Mouse (Mus musculus) heart, postnatal 25 days (tissue): ENCODE data around the gene Bpnt1. TPM values are rescaled to one million over a fixed set of nuclear protein-coding genes. Genes with fewer than 3 reads are reported as not detected.

Source experiments
- DNase-seq: peaks from one replicate; pipeline ENCODE4 v3.0.0; 2022; ENCODE audit warnings: low spot score
- intact Hi-C: fragments of 180-260 bp; cut with DNase I; formaldehyde crosslinking; loops from one replicate; pipeline ENCODE4 v1.15.1; 2025
- microRNA-seq: library from miRNA; unstranded; fragments of <30 nt; microRNA quantifications from one replicate; pipeline ENCODE4 v1.2.0, GENCODE M21; 2022
- total RNA-seq, 2 experiments: library from RNA; stranded (reverse); gene quantifications; 2 replicates each; pipeline ENCODE4 v1.2.3; 2021

The Bpnt1 gene
- total RNA-seq, 2 experiments from 2014 or later = 25.5 to 32.6 TPM

- DNase-seq = no peak
- intact Hi-C loops = no loop called here
Observed at GRCm38 (mm10) chr1:185367383-185367782, 35.4 kb downstream of the Bpnt1 start.

- intact Hi-C loops = no loop called here
- DNase-seq = no peak
Observed at GRCm38 (mm10) chr1:185369979-185370378, 38.0 kb downstream of the Bpnt1 start.

- DNase-seq = no peak
- intact Hi-C loops = no loop called here
Observed at GRCm38 (mm10) chr1:185376390-185376789, 44.4 kb downstream of the Bpnt1 start.

- no peak for DNase-seq
- intact Hi-C loops = no loop called here
Observed at GRCm38 (mm10) chr1:185377429-185377828, 45.5 kb downstream of the Bpnt1 start.

- intact Hi-C loops = no loop called here
Observed at GRCm38 (mm10) chr1:185401615-185402014, 69.7 kb downstream of the Bpnt1 start.

GRCm38 (mm10) chr1:185404021-185404420 is 72.1 kb downstream of the Bpnt1 start:
- intact Hi-C loops = no loop called here
- DNase-seq = no peak

More at GRCm38 (mm10) chr1:185401615-185402014, 69.7 kb downstream of the Bpnt1 start:
- DNase-seq = no peak

GRCm38 (mm10) chr1:185405921-185406320 is 74.0 kb downstream of the Bpnt1 start:
- DNase-seq = no peak
- intact Hi-C loops = no loop called here

Small RNA genes within 50 kb of the gene (microRNA-seq; reads per million reads assigned to microRNA genes)
- gene Mir194-1 = 29.5 reads per million, percentile 42 among the genes with 10 or more reads in this experiment
- 56.4 reads per million, percentile 50 among the genes with 10 or more reads in this experiment for gene Mir215

Other genes starting within 250 kb of the Bpnt1 start
- 10 to 100 TPM; 20.6 to 20.7 TPM for gene Rab3gap2, start 128.0 kb upstream of the Bpnt1 start, total RNA-seq
- gene Iars2, start 2.8 kb upstream of the Bpnt1 start, total RNA-seq = 10 to 100 TPM; 70.8 to 73.1 TPM
- gene Eprs, start 30.9 kb downstream of the Bpnt1 start, total RNA-seq = 10 to 100 TPM; 76.0 to 80.9 TPM
- not detected for gene Slc30a10, start 122.7 kb downstream of the Bpnt1 start, total RNA-seq